Comparison of ENCODE assay signal across 25 mouse cellular contexts in the genomic region with DNA sequence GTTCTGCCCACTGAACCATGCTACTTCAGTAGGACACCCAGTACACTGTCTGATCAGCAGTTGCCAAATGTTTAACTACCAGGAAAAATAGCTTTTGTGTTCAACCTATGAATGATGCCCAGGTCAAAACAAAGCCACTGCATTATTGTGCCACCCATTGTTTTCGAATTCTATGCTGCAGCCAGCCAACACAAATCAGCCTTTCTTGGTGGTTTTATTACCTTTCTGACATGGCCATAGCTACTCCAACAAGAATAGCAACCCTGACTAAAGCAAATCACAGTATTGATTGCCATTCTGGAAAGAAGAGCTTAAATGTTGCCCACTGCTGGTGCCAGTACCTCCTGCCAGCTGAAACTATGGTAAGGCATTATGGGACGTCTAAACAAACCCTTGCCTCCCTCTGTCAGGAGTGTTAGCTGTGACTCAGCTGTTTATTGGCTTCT.
A peak's percentile ranks its signal among the peaks of the same experiment; 100 is the strongest.
DNase-seq lines count a peak whose midpoint lies in the region; ATAC-seq and TF ChIP-seq lines count a peak whose summit lies in the region.
"Had no signal": no experiment of that assay in that cellular context is flagged by ENCODE, and none has a peak within 500 bp of the region (broad histone marks: within the 10 kb centered on the region; RNA-seq: fewer than 3 reads in every experiment).

No protein-coding gene starts in this region.

- WGBS in hindbrain, postnatal 0 days, result 28% methylated on average over 2 of the region's 2 CpGs
- WGBS in hindbrain, embryonic 16.5 days, result 46% methylated on average over 2 of the region's 2 CpGs
- WGBS in neural tube, embryonic 11.5 days, result 26% methylated on average over 2 of the region's 2 CpGs

- no peaks in the 10 kb centered on the region for H3K36me3 ChIP-seq in hindbrain, postnatal 0 days (ENCODE audit: insufficient read depth, low read length)
- H3K36me3 ChIP-seq in hindbrain, embryonic 16.5 days (ENCODE audit: control insufficient read depth, insufficient read depth, low read length), result no peaks in the 10 kb centered on the region
- no peaks in the 10 kb centered on the region for H3K36me3 ChIP-seq in neural tube, embryonic 11.5 days (ENCODE audit: control insufficient read depth, insufficient read depth, low read length)
- H3K36me3 ChIP-seq: heart, embryonic 12.5 days; hindbrain, embryonic 13.5 days; liver, embryonic 13.5 days; midbrain, embryonic 10.5 days had no signal

- H3K4me1 ChIP-seq in hindbrain, postnatal 0 days (ENCODE audit: insufficient read depth, low read length), result no peaks in the 10 kb centered on the region
- no peaks in the 10 kb centered on the region for H3K4me1 ChIP-seq in hindbrain, embryonic 16.5 days (ENCODE audit: control insufficient read depth, insufficient read depth, low read depth, low read length)
- H3K4me1 ChIP-seq in neural tube, embryonic 11.5 days (ENCODE audit: control insufficient read depth, insufficient read depth, low read length), result no peaks in the 10 kb centered on the region
- H3K4me1 ChIP-seq: heart, embryonic 12.5 days; hindbrain, embryonic 13.5 days; liver, embryonic 13.5 days; midbrain, embryonic 10.5 days had no signal

- ATAC-seq in hindbrain, postnatal 0 days, result no peak
- no peak for ATAC-seq in hindbrain, embryonic 16.5 days
- ATAC-seq in neural tube, embryonic 11.5 days (ENCODE audit: insufficient read depth, low FRiP score, low TSS enrichment), result peak; percentile 71
- ATAC-seq: activated CD4-positive, CD25-positive, alpha-beta regulatory T cell, adult 4 months; intestine, embryonic 16.5 days had no signal

- H3K4me3 ChIP-seq in hindbrain, postnatal 0 days (ENCODE audit: low read length), result no peak overlapping the region
- H3K4me3 ChIP-seq in hindbrain, embryonic 16.5 days (ENCODE audit: low read length), result no peak overlapping the region
- H3K4me3 ChIP-seq in neural tube, embryonic 11.5 days (ENCODE audit: low read depth, low read length), result no peak overlapping the region
- H3K4me3 ChIP-seq: heart, embryonic 12.5 days; hindbrain, embryonic 13.5 days; layer of hippocampus, adult 2 months; liver, embryonic 13.5 days; midbrain, embryonic 10.5 days had no signal

- no peak overlapping the region for H3K27ac ChIP-seq in hindbrain, postnatal 0 days
- no peak overlapping the region for H3K27ac ChIP-seq in hindbrain, embryonic 16.5 days (ENCODE audit: low read depth, low read length)
- H3K27ac ChIP-seq in neural tube, embryonic 11.5 days (ENCODE audit: low read depth, low read length), result no peak overlapping the region
- H3K27ac ChIP-seq: hindbrain, embryonic 13.5 days; kidney, postnatal 0 days; layer of hippocampus, adult 2 months; liver, embryonic 13.5 days; midbrain, embryonic 10.5 days had no signal

- H3K27me3 ChIP-seq in hindbrain, postnatal 0 days (ENCODE audit: insufficient read depth, low read length), result no peaks in the 10 kb centered on the region
- no peaks in the 10 kb centered on the region for H3K27me3 ChIP-seq in hindbrain, embryonic 16.5 days (replicated peaks; ENCODE audit: control insufficient read depth, insufficient read depth, low read length)
- no peaks in the 10 kb centered on the region for H3K27me3 ChIP-seq in neural tube, embryonic 11.5 days (ENCODE audit: control insufficient read depth, insufficient read depth, low read length)
- H3K27me3 ChIP-seq: heart, embryonic 12.5 days; hindbrain, embryonic 13.5 days; liver, embryonic 13.5 days had no signal

- H3K9ac ChIP-seq in hindbrain, postnatal 0 days (replicated peaks; ENCODE audit: low read length), result no peak overlapping the region
- no peak overlapping the region for H3K9ac ChIP-seq in hindbrain, embryonic 16.5 days (ENCODE audit: low read depth, low read length)
- H3K9ac ChIP-seq in neural tube, embryonic 11.5 days (ENCODE audit: low read length), result no peak overlapping the region
- H3K9ac ChIP-seq: heart, embryonic 12.5 days; hindbrain, embryonic 13.5 days; liver, embryonic 13.5 days; lung, embryonic 14.5 days had no signal

- no peak overlapping the region for H3K4me2 ChIP-seq in hindbrain, postnatal 0 days (ENCODE audit: low read depth, low read length)
- H3K4me2 ChIP-seq in hindbrain, embryonic 16.5 days (ENCODE audit: low read length), result no peak overlapping the region
- no peak overlapping the region for H3K4me2 ChIP-seq in neural tube, embryonic 11.5 days (ENCODE audit: low read depth)
- H3K4me2 ChIP-seq: heart, embryonic 12.5 days; hindbrain, embryonic 13.5 days; liver, embryonic 13.5 days; lung, embryonic 14.5 days had no signal

- TF ChIP-seq CTCF in hindbrain, postnatal 0 days (IDR thresholded peaks at IDR 0.05; ENCODE audit: low read depth), result no peak

- H3K9me3 ChIP-seq in hindbrain, postnatal 0 days (ENCODE audit: low read length), result no peaks in the 10 kb centered on the region
- no peaks in the 10 kb centered on the region for H3K9me3 ChIP-seq in hindbrain, embryonic 16.5 days (ENCODE audit: control insufficient read depth, low read length)
- H3K9me3 ChIP-seq in neural tube, embryonic 11.5 days (ENCODE audit: control insufficient read depth, low read length), result no peaks in the 10 kb centered on the region
- H3K9me3 ChIP-seq: heart, embryonic 12.5 days; hindbrain, embryonic 13.5 days; liver, embryonic 13.5 days; midbrain, embryonic 10.5 days had no signal

- DNase-seq in hindbrain, postnatal 0 days (ENCODE audit: low spot score), result peak; percentile 8
- DNase-seq in neural tube, embryonic 11.5 days (ENCODE audit: low spot score), result no peak
- DNase-seq in neural tube, embryonic 10.5 days (ENCODE audit: extremely low spot score, low spot score), result no peak
- peak; percentile 50 for DNase-seq in mesoderm, embryonic 11.5 days (ENCODE audit: low read depth, low spot score)
- DNase-seq in adrenal gland, postnatal 4 days (ENCODE audit: low spot score in 2 of 2), result no peak
- DNase-seq in natural killer cell, adult 2 months (ENCODE audit: low spot score in 2 of 2), result no peak
- DNase-seq: adrenal gland, postnatal 10 days; cerebellum, adult 18-20 months; cerebellum, postnatal 25 days; gastrocnemius, postnatal 10 days; heart, adult 11 months; heart, postnatal 14 days; liver, embryonic 13.5 days; lung, embryonic 14.5 days; lung, postnatal 4 days; spleen, adult 18-20 months; thymus, postnatal 36 days had no signal

Comparison
In these comparisons a context has a peak if more than half of its experiments do, and no peak if none do; other contexts are left out.
1. DNase-seq: peak in hindbrain, postnatal 0 days (single experiment) and mesoderm, embryonic 11.5 days (single experiment); none in neural tube, embryonic 11.5 days (single experiment), neural tube, embryonic 10.5 days (single experiment), adrenal gland, postnatal 4 days (0 of 2) and natural killer cell, adult 2 months (0 of 2).